Mouse (Mus musculus): ENCODE results near the gene Tmem179b. TPM values are rescaled to one million over a fixed set of nuclear protein-coding genes. Genes with fewer than 3 reads are reported as not detected.

Tmem179b gene
- 78.4 and 81.7 TPM in 2 replicates for polyA plus RNA-seq (2015; fragmentation: Nextera tagmentation; extraction: Ambion mirVana)

- peak; percentile 91 for ATAC-seq (ENCODE audit: insufficient number of reproducible peaks, low FRiP score, low TSS enrichment, low read depth)
- peaks cover 42% of the 10 kb centered on the region for H3K36me3 ChIP-seq
- WGBS: under 1% methylated on average over 67 of the region's 68 CpGs
Observed at GRCm38 (mm10) chr19:8774086-8774835, at the start of gene Tmem179b. Gene Tmem179b (minus strand): TSS chr19:8774467.

GRCm38 (mm10) chr19:8822696-8823095 is 48.4 kb upstream of the Tmem179b start:
- H3K4me2 ChIP-seq: peak overlapping the region; percentile 66
- H3K4me1 ChIP-seq: peaks cover 23% of the 10 kb centered on the region
- no peak overlapping the region for H3K27ac ChIP-seq
- no peaks in the 10 kb centered on the region for H3K9me3 ChIP-seq
- H3K9ac ChIP-seq: no peak overlapping the region
- H3K4me3 ChIP-seq: peak overlapping the region; percentile 82
- H3K27me3 ChIP-seq: no peaks in the 10 kb centered on the region
- 81% methylated on average over 8 of the region's 8 CpGs for WGBS
- no peak for ATAC-seq (ENCODE audit: insufficient number of reproducible peaks, low FRiP score, low TSS enrichment, low read depth)
- H3K36me3 ChIP-seq: peaks cover 49% of the 10 kb centered on the region

More at GRCm38 (mm10) chr19:8774086-8774835, at the start of gene Tmem179b:
- Histone ChIP-seq H3K27me3 (no peaks in the 10 kb centered on the region), H3K4me3 (peak within 1 kb of the TSS; percentile 75), H3K9me3 (no peaks in the 10 kb centered on the region), H3K4me1 (peaks cover 28% of the 10 kb centered on the region), H3K9ac (peak within 1 kb of the TSS; percentile 91), H3K27ac (peak within 1 kb of the TSS; percentile 99), H3K4me2 (peak within 1 kb of the TSS; percentile 88)

GRCm38 (mm10) chr19:8821146-8821545 is 46.9 kb upstream of the Tmem179b start:
- no peaks in the 10 kb centered on the region for H3K9me3 ChIP-seq
- H3K27ac ChIP-seq: peak overlapping the region; percentile 100; the same call in 1 of the 2 replicates
- peak overlapping the region; percentile 66 for H3K4me2 ChIP-seq
- WGBS: under 1% methylated on average over 7 of the region's 7 CpGs
- peaks cover 34% of the 10 kb centered on the region for H3K4me1 ChIP-seq
- H3K4me3 ChIP-seq: peak overlapping the region; percentile 82
- peaks cover 36% of the 10 kb centered on the region for H3K36me3 ChIP-seq
- peak overlapping the region; percentile 96 for H3K9ac ChIP-seq
- H3K27me3 ChIP-seq: no peaks in the 10 kb centered on the region
- ATAC-seq (ENCODE audit: insufficient number of reproducible peaks, low FRiP score, low TSS enrichment, low read depth): no peak

GRCm38 (mm10) chr19:8820424-8820956 is 46.2 kb upstream of the Tmem179b start:
- no peaks in the 10 kb centered on the region for H3K27me3 ChIP-seq
- peak overlapping the region; percentile 82 for H3K4me3 ChIP-seq
- H3K9ac ChIP-seq: peak overlapping the region; percentile 96
- 0% methylated on average over 46 of the region's 48 CpGs for WGBS
- H3K9me3 ChIP-seq: no peaks in the 10 kb centered on the region
- H3K4me1 ChIP-seq: peaks cover 37% of the 10 kb centered on the region
- no peak for ATAC-seq (ENCODE audit: insufficient number of reproducible peaks, low FRiP score, low TSS enrichment, low read depth)
- H3K36me3 ChIP-seq: peaks cover 35% of the 10 kb centered on the region
- peak overlapping the region; percentile 66 for H3K4me2 ChIP-seq
- peak overlapping the region; percentile 100 for H3K27ac ChIP-seq

GRCm38 (mm10) chr19:8819596-8820423 is 45.5 kb upstream of the Tmem179b start, which contains the start of gene Hnrnpul2:
Gene Hnrnpul2 (plus strand): TSS chr19:8820010.
- peaks cover 37% of the 10 kb centered on the region for H3K4me1 ChIP-seq
- under 1% methylated on average over 81 of the region's 83 CpGs for WGBS
- H3K9ac ChIP-seq: peak within 1 kb of the TSS; percentile 96
- H3K27me3 ChIP-seq: no peaks in the 10 kb centered on the region
- H3K4me3 ChIP-seq: peak within 1 kb of the TSS; percentile 82
- peaks cover 35% of the 10 kb centered on the region for H3K36me3 ChIP-seq
- H3K27ac ChIP-seq: peak within 1 kb of the TSS; percentile 100
- ATAC-seq (ENCODE audit: insufficient number of reproducible peaks, low FRiP score, low TSS enrichment, low read depth): peak; percentile 95
- H3K4me2 ChIP-seq: peak within 1 kb of the TSS; percentile 89
- no peaks in the 10 kb centered on the region for H3K9me3 ChIP-seq

GRCm38 (mm10) chr19:8818801-8819595 is 44.7 kb upstream of the Tmem179b start, which contains the start of gene Ttc9c:
Gene Ttc9c (minus strand): TSS chr19:8819333.
- Histone ChIP-seq H3K4me2 (peak within 1 kb of the TSS; percentile 89), H3K9ac (peak within 1 kb of the TSS; percentile 96), H3K27ac (peak within 1 kb of the TSS; percentile 100), H3K4me1 (peaks cover 37% of the 10 kb centered on the region), H3K27me3 (no peaks in the 10 kb centered on the region), H3K9me3 (no peaks in the 10 kb centered on the region), H3K36me3 (peaks cover 33% of the 10 kb centered on the region), H3K4me3 (peak within 1 kb of the TSS; percentile 82)
- peak; percentile 95 for ATAC-seq (ENCODE audit: insufficient number of reproducible peaks, low FRiP score, low TSS enrichment, low read depth)
- WGBS: under 1% methylated on average over 33 of the region's 33 CpGs

GRCm38 (mm10) chr19:8818301-8818798 is 44.1 kb upstream of the Tmem179b start:
- Histone ChIP-seq H3K27ac (peak overlapping the region; percentile 100), H3K9me3 (no peaks in the 10 kb centered on the region), H3K4me3 (peak overlapping the region; percentile 82), H3K27me3 (no peaks in the 10 kb centered on the region), H3K4me2 (peak overlapping the region; percentile 89), H3K36me3 (peaks cover 32% of the 10 kb centered on the region), H3K4me1 (peaks cover 36% of the 10 kb centered on the region), H3K9ac (peak overlapping the region; percentile 67)
- ATAC-seq (ENCODE audit: insufficient number of reproducible peaks, low FRiP score, low TSS enrichment, low read depth): no peak
- WGBS: 18% methylated on average over 14 of the region's 14 CpGs

GRCm38 (mm10) chr19:8817001-8817400 is 42.7 kb upstream of the Tmem179b start:
- no peak overlapping the region for H3K4me3 ChIP-seq
- 0 out of 2 replicates have a peak overlapping the region, but pooled peaks have one; percentile 12 for H3K4me2 ChIP-seq
- WGBS: 80% methylated on average over 3 of the region's 3 CpGs
- H3K4me1 ChIP-seq: peaks cover 24% of the 10 kb centered on the region
- ATAC-seq (ENCODE audit: insufficient number of reproducible peaks, low FRiP score, low TSS enrichment, low read depth): no peak
- 0 out of 2 replicates have a peak overlapping the region, but pooled peaks have one; percentile 22 for H3K27ac ChIP-seq
- H3K27me3 ChIP-seq: no peaks in the 10 kb centered on the region
- H3K36me3 ChIP-seq: peaks cover 38% of the 10 kb centered on the region
- H3K9ac ChIP-seq: no peak overlapping the region
- H3K9me3 ChIP-seq: no peaks in the 10 kb centered on the region

- no peak overlapping the region for H3K27ac ChIP-seq
- H3K4me2 ChIP-seq: no peak overlapping the region
- H3K9me3 ChIP-seq: no peaks in the 10 kb centered on the region
- no peak for ATAC-seq (ENCODE audit: insufficient number of reproducible peaks, low FRiP score, low TSS enrichment, low read depth)
- H3K36me3 ChIP-seq: peaks cover 48% of the 10 kb centered on the region
- no peaks in the 10 kb centered on the region for H3K27me3 ChIP-seq
- H3K4me1 ChIP-seq: peaks cover 21% of the 10 kb centered on the region
- WGBS: 71% methylated on average over 11 of the region's 11 CpGs
- no peak overlapping the region for H3K9ac ChIP-seq
- no peak overlapping the region for H3K4me3 ChIP-seq
Observed at GRCm38 (mm10) chr19:8815812-8816211, 41.5 kb upstream of the Tmem179b start.

GRCm38 (mm10) chr19:8806810-8807209 is 32.5 kb upstream of the Tmem179b start:
- WGBS: 91% methylated on average over 5 of the region's 5 CpGs
- Histone ChIP-seq H3K4me1 (peaks cover 8% of the 10 kb centered on the region; the same call in 1 of the 2 replicates), H3K9me3 (no peaks in the 10 kb centered on the region), H3K36me3 (peaks cover 60% of the 10 kb centered on the region), H3K9ac (no peak overlapping the region), H3K4me2 (no peak overlapping the region), H3K27ac (no peak overlapping the region), H3K4me3 (no peak overlapping the region), H3K27me3 (no peaks in the 10 kb centered on the region)
- no peak for ATAC-seq (ENCODE audit: insufficient number of reproducible peaks, low FRiP score, low TSS enrichment, low read depth)
